Mouse (Mus musculus): ENCODE results near the gene Abr. TPM values are rescaled to one million over a fixed set of nuclear protein-coding genes. Genes with fewer than 3 reads are reported as not detected.

The Abr gene
- total and polyA plus RNA-seq, 2 experiments from 2014 or later: 87.5 to 211 TPM

DNA sequence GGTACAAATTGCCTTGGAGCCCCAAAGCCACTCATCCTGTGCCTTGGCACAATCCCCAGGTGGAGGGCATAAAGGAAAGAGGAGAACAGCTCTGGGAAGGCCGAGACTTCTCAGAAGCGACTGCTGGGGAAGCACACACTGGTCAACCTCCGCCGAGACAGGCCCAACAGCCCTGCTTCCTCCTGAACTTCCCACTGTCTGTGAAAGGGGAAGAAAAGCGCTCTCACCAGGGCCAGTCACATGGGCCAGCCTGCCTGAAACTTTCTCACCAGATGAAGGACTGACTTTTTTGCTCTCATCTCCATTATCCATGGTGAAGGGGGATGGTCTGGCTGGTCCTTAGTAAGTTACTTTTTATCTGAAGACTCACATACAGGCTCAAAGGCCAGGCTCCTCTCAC is 139.9 kb downstream of the Abr start:
- DNase-seq (ENCODE audit: low spot score): no peak
- H3K27ac ChIP-seq: no peak overlapping the region
- 72% methylated on average over 5 of the region's 5 CpGs for WGBS
- no peak overlapping the region for H3K4me2 ChIP-seq (ENCODE audit: low read depth, low read length)
- no peak overlapping the region for H3K4me3 ChIP-seq (ENCODE audit: low read length)
- no peak for ATAC-seq
- peaks cover 15% of the 10 kb centered on the region for H3K36me3 ChIP-seq (ENCODE audit: insufficient read depth, low read length)
- H3K9me3 ChIP-seq (ENCODE audit: low read length): no peaks in the 10 kb centered on the region
- H3K27me3 ChIP-seq (ENCODE audit: insufficient read depth, low read length): no peaks in the 10 kb centered on the region
- 0 out of 2 replicates have a peak, but pooled peaks cover 2% of the 10 kb centered on the region for H3K4me1 ChIP-seq (ENCODE audit: insufficient read depth, low read length)
- no peak for TF ChIP-seq CTCF (IDR thresholded peaks at IDR 0.05; ENCODE audit: low read depth)
- no peak overlapping the region for H3K9ac ChIP-seq (replicated peaks; ENCODE audit: low read length)

DNA sequence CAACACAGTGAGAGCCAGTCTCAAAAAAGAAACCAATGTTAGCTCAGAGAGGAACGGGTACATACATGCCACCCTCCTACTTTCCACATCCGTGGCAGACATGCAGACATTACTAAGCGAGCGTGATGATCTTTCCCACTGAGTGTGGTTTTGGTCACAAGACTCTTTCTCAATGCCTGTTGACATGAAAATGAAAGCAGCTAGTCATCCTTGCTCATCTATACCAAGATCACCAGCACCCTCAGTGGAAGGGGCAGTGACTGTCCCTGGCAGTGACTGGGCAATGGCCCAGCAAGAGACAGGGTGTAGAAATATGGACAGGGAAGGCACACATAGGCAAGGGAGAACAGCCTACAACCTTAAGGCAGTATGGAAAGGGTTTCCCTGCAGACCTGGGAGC is 142.4 kb downstream of the Abr start:
- no peaks in the 10 kb centered on the region for H3K9me3 ChIP-seq (ENCODE audit: low read length)

DNA sequence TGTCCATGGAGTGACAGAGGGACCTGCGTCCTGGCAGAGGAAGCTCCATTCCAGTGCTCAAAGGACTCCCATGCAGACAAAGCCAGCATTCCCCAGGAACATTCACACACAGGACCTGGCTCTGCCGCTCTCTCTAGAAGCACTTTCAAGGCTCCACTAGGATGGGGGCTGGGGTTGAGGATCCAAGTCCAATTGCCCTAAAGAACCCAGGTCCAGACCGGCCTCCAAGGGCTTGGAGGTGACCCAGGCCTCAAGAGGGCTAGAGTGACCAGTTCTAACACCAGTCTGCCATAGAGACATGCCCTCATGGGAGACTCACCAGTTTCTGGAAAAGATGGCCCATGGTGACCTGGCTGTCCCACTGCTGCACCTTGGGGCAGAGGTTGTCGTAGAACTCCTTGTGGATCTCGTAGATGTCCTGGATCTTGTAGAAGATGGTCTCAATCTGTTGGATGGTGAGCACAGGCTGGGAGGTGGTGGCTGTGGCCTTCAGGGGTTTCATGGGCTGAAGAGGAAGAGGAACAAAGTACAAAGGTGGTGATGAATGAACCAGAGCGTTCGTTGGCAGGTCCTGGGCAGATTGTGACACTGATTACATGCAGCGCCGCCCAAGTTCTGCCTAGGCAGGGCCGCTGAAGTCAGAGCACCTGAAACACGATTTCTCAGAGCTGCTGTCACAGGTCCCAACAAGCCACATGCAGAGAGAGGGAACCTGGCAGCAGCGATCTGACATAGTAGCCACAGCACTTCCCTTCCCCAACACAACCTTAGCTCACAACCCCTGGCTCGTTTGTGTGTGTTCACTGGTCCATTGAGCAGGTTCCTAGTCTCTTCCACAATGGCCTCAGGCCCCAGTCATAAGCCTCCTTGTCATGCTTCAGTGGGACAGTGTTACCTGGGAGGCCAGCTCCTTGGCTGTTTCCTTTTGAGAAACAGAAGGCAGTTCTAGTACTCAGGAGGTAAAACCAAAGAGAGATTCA is 143.1 kb downstream of the Abr start:
- H3K9me3 ChIP-seq (ENCODE audit: low read length): no peaks in the 10 kb centered on the region
- no peak overlapping the region for H3K9ac ChIP-seq (replicated peaks; ENCODE audit: low read length)
- no peak overlapping the region for H3K4me3 ChIP-seq (ENCODE audit: low read length)
- no peak overlapping the region for H3K4me2 ChIP-seq (ENCODE audit: low read depth, low read length)
- H3K27me3 ChIP-seq (ENCODE audit: insufficient read depth, low read length): no peaks in the 10 kb centered on the region
- no peak for TF ChIP-seq CTCF (IDR thresholded peaks at IDR 0.05; ENCODE audit: low read depth)
- 87% methylated on average over 13 of the region's 13 CpGs for WGBS
- no peak overlapping the region for H3K27ac ChIP-seq
- ATAC-seq: no peak
- no peak for DNase-seq (ENCODE audit: low spot score)
- 0 out of 2 replicates have a peak, but pooled peaks cover 8% of the 10 kb centered on the region for H3K4me1 ChIP-seq (ENCODE audit: insufficient read depth, low read length)
- H3K36me3 ChIP-seq (ENCODE audit: insufficient read depth, low read length): peaks cover 15% of the 10 kb centered on the region

More for the DNA sequence above, 142.4 kb downstream of the Abr start:
- DNase-seq (ENCODE audit: low spot score) (no peak), ATAC-seq (no peak)
- H3K4me2 ChIP-seq (ENCODE audit: low read depth, low read length): no peak overlapping the region
- no peak overlapping the region for H3K4me3 ChIP-seq (ENCODE audit: low read length)
- no peak overlapping the region for H3K9ac ChIP-seq (replicated peaks; ENCODE audit: low read length)
- H3K27me3 ChIP-seq (ENCODE audit: insufficient read depth, low read length): no peaks in the 10 kb centered on the region
- WGBS: 96% methylated on average over 4 of the region's 4 CpGs
- H3K27ac ChIP-seq: no peak overlapping the region
- H3K36me3 ChIP-seq (ENCODE audit: insufficient read depth, low read length): peaks cover 15% of the 10 kb centered on the region
- H3K4me1 ChIP-seq (ENCODE audit: insufficient read depth, low read length): 0 out of 2 replicates have a peak, but pooled peaks cover 8% of the 10 kb centered on the region
- no peak for TF ChIP-seq CTCF (IDR thresholded peaks at IDR 0.05; ENCODE audit: low read depth)

DNA sequence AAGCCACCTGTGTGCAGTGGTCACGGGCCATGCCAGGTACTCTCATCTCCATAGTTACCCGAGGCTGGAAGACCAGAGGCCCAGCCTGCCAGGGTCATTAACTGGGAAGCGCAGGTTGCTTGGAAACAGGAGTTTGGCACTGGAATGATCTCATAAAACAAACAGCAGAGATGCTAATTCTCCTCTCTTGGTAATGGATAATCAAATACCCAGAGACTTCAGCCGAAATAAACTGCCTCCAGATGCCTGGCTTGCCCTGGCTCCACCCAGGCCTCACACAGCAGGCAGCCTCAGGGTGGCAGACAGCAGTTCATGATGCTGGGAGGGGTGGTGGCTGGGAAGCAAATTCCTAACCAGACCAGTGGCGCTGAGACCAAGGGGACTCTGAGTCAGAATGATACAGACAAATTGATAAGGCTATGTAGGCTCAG is 145.0 kb downstream of the Abr start:
- Histone ChIP-seq H3K27ac (peak overlapping the region; percentile 51), H3K36me3 (ENCODE audit: insufficient read depth, low read length) (peaks cover 15% of the 10 kb centered on the region), H3K9me3 (ENCODE audit: low read length) (no peaks in the 10 kb centered on the region), H3K4me2 (ENCODE audit: low read depth, low read length) (no peak overlapping the region), H3K27me3 (ENCODE audit: insufficient read depth, low read length) (no peaks in the 10 kb centered on the region), H3K9ac (replicated peaks; ENCODE audit: low read length) (no peak overlapping the region), H3K4me3 (ENCODE audit: low read length) (no peak overlapping the region), H3K4me1 (ENCODE audit: insufficient read depth, low read length) (peaks cover 19% of the 10 kb centered on the region)
- TF ChIP-seq CTCF (IDR thresholded peaks at IDR 0.05; ENCODE audit: low read depth): no peak
- WGBS: 19% methylated on average over 5 of the region's 5 CpGs
- no peak for ATAC-seq
- peak; percentile 54 for DNase-seq (ENCODE audit: low spot score)

DNA sequence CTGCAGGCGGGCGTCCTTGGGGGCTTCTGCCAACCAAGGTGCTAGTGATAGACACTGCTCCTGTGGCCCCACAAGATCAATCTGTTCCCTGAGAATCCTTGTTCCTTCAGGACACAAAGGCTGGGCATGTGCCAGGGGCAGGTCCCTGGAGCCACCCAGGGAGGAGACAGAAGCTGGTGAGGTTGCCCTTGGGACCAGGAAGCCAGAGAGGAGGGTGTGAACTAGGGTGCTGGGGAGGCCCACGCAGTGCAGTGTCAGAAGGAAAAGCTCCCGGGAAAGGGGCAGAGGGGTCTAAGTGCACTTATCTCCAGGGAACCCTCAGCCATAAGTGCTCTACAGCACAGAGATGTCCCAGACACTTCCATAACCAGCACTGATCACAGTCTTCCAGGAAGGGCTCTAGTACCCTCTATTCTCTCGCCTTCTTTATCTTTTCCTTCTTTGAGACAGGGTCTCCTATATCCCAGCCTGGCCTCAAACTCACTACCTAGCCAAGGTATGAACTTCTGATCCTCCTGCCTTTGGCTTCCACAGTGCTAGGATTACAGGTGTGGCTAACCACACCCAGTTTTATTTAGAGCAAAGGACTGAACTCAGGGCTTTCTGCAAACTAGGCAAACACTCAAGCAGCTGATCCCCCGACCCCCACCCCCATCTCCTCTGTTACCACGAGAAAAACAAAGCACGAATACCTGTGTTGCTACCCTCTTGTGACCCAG is 145.6 kb downstream of the Abr start:
- H3K27ac ChIP-seq: no peak overlapping the region
- 65% methylated on average over 8 of the region's 8 CpGs for WGBS
- ATAC-seq: no peak

DNA sequence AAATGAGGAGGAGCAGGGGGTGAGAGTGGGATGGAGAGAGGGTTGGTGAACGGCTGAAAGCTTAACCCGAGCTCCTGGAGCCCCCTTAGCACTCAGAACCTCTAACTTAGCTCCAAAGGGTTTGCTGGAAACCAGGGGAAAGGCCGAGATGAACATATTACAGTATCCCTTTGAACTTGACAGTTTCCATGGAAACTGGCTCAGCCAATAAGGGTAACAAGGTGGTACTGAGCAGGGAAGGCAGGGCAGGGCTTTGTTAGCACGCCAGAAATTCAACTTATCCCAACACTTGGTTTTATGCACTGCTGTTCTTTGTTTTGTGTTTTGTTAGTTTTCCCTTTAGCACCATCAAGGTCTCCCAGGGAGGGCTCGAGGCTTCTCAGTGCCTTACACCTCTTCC is 149.5 kb downstream of the Abr start:
- TF ChIP-seq CTCF (IDR thresholded peaks at IDR 0.05; ENCODE audit: low read depth): no peak
- peaks cover 45% of the 10 kb centered on the region for H3K4me1 ChIP-seq (ENCODE audit: insufficient read depth, low read length)
- H3K4me3 ChIP-seq (ENCODE audit: low read length): no peak overlapping the region
- no peaks in the 10 kb centered on the region for H3K9me3 ChIP-seq (ENCODE audit: low read length)
- H3K27ac ChIP-seq: peak overlapping the region; percentile 51; the same call in 1 of the 2 replicates
- DNase-seq (ENCODE audit: low spot score) (peak; percentile 70), ATAC-seq (no peak)
- H3K27me3 ChIP-seq (ENCODE audit: insufficient read depth, low read length): no peaks in the 10 kb centered on the region
- peak overlapping the region; percentile 8; the same call in 1 of the 2 replicates for H3K4me2 ChIP-seq (ENCODE audit: low read depth, low read length)
- no peak overlapping the region for H3K9ac ChIP-seq (replicated peaks; ENCODE audit: low read length)
- 10% methylated on average over 5 of the region's 5 CpGs for WGBS
- peaks cover 1% of the 10 kb centered on the region; the same call in 1 of the 2 replicates for H3K36me3 ChIP-seq (ENCODE audit: insufficient read depth, low read length)

More for the DNA sequence above, 145.6 kb downstream of the Abr start:
- H3K9ac ChIP-seq (replicated peaks; ENCODE audit: low read length): no peak overlapping the region
- H3K4me2 ChIP-seq (ENCODE audit: low read depth, low read length): no peak overlapping the region
- DNase-seq (ENCODE audit: low spot score): no peak
- peaks cover 15% of the 10 kb centered on the region for H3K36me3 ChIP-seq (ENCODE audit: insufficient read depth, low read length)
- H3K4me3 ChIP-seq (ENCODE audit: low read length): no peak overlapping the region
- no peaks in the 10 kb centered on the region for H3K27me3 ChIP-seq (ENCODE audit: insufficient read depth, low read length)
- H3K9me3 ChIP-seq (ENCODE audit: low read length): no peaks in the 10 kb centered on the region
- TF ChIP-seq CTCF (IDR thresholded peaks at IDR 0.05; ENCODE audit: low read depth): no peak
- H3K4me1 ChIP-seq (ENCODE audit: insufficient read depth, low read length): peaks cover 19% of the 10 kb centered on the region
